ENCODE assay signal across 36 mouse cellular contexts in the genomic region with DNA sequence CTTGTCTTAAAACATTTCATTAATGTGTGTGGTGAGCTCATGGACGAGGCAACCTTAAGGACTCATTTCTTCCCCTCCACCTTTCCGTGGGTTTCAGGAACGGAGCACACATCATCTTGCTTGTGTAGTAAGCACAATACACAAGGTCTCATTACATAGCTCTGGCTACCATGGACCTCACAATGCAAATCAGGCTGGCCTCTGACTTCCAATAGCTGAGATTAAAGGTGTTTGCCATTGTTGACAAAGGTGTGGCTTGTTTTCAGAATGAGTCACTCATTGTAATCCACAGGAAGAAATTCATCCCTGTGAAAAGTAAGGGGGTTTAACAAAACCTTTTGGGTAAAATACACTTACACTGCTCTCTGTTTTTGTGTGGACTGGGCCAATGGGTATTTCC. TPM values are rescaled to one million over a fixed set of nuclear protein-coding genes. Genes with fewer than 3 reads are reported as not detected.
A peak's percentile ranks its signal among the peaks of the same experiment; 100 is the strongest.
DNase-seq lines count a peak whose midpoint lies in the region; ATAC-seq and TF ChIP-seq lines count a peak whose summit lies in the region.
"Had no signal": no experiment of that assay in that cellular context is flagged by ENCODE, and none has a peak within 500 bp of the region (broad histone marks: within the 10 kb centered on the region; RNA-seq: fewer than 3 reads in every experiment).

No protein-coding gene starts in this region.

- TF ChIP-seq RAD21 in CH12.LX (IDR thresholded peaks at IDR 0.05; ENCODE audit: low read depth, low read length) (no peak), MEL (IDR thresholded peaks at IDR 0.05; ENCODE audit: low read depth, low read length) (no peak)

- 80% methylated on average over 3 of the region's 3 CpGs for WGBS in liver, embryonic 14.5 days (ENCODE audit: insufficient replicate concordance)
- WGBS in liver, embryonic 11.5 days, result 73% methylated on average over 3 of the region's 3 CpGs
- 33% methylated on average over 3 of the region's 3 CpGs for WGBS in large intestine, adult 2 months

- H3K4me2 ChIP-seq in liver, embryonic 14.5 days (ENCODE audit: low read depth), result no peak overlapping the region
- no peak overlapping the region for H3K4me2 ChIP-seq in liver, embryonic 11.5 days
- H3K4me2 ChIP-seq in CH12.LX (ENCODE audit: insufficient read depth, low read depth, poor library complexity, severe bottlenecking), result peak overlapping the region; percentile 29; the same call in 1 of the 2 replicates
- H3K4me2 ChIP-seq: embryonic facial prominence, embryonic 12.5 days; forebrain, embryonic 15.5 days; heart, embryonic 12.5 days; hindbrain, embryonic 13.5 days; limb, embryonic 12.5 days; midbrain, embryonic 15.5 days had no signal

- H3K4me3 ChIP-seq in liver, embryonic 14.5 days (ENCODE audit: insufficient read depth in 1 of 2, low read depth in 2 of 2, low read length in 2 of 2), result no peak overlapping the region
- no peak overlapping the region for H3K4me3 ChIP-seq in liver, embryonic 11.5 days (ENCODE audit: low read depth, low read length)
- no peak overlapping the region for H3K4me3 ChIP-seq in CH12.LX (replicated peaks in 1 of 3; ENCODE audit: low read depth in 2 of 3, low read length in 2 of 3, poor library complexity in 1 of 3)
- H3K4me3 ChIP-seq in MEL (ENCODE audit: control insufficient read depth in 1 of 2, insufficient read depth in 1 of 2, low read depth in 2 of 2, low read length in 2 of 2), result no peak overlapping the region
- H3K4me3 ChIP-seq: embryonic facial prominence, embryonic 12.5 days; forebrain, embryonic 15.5 days; gastrocnemius, adult 2 months; heart, adult 2 months; heart, embryonic 12.5 days; hindbrain, embryonic 13.5 days; limb, embryonic 12.5 days; midbrain, embryonic 15.5 days had no signal

- no peak for TF ChIP-seq CTCF in liver, embryonic 14.5 days (IDR thresholded peaks at IDR 0.05; ENCODE audit: low read depth)
- no peak for TF ChIP-seq CTCF in CH12.LX (conservative IDR thresholded peaks at IDR 0.05 in 1 of 2, IDR thresholded peaks at IDR 0.05 in 1 of 2; ENCODE audit: low read depth in 2 of 2, low read length in 2 of 2)
- TF ChIP-seq CTCF in MEL (IDR thresholded peaks at IDR 0.05 in 2 of 3, conservative IDR thresholded peaks at IDR 0.05 in 1 of 3; ENCODE audit: control insufficient read depth in 1 of 3, insufficient read depth in 1 of 3, low read depth in 2 of 3, low read length in 3 of 3, poor library complexity in 1 of 3, severe bottlenecking in 1 of 3), result no peak

- H3K27me3 ChIP-seq in liver, embryonic 14.5 days (ENCODE audit: control insufficient read depth, insufficient read depth, low read length), result no peaks in the 10 kb centered on the region
- no peaks in the 10 kb centered on the region for H3K27me3 ChIP-seq in liver, embryonic 11.5 days (replicated peaks; ENCODE audit: control insufficient read depth, insufficient read depth, low read length)
- H3K27me3 ChIP-seq in CH12.LX (replicated peaks) (no peaks in the 10 kb centered on the region), MEL (ENCODE audit: control insufficient read depth in 1 of 2, insufficient read depth in 2 of 2, low read length in 2 of 2) (no peaks in the 10 kb centered on the region)
- H3K27me3 ChIP-seq: embryonic facial prominence, embryonic 12.5 days; forebrain, embryonic 15.5 days; heart, embryonic 12.5 days; hindbrain, embryonic 13.5 days; limb, embryonic 12.5 days; midbrain, embryonic 15.5 days had no signal

- TF ChIP-seq POLR2A in CH12.LX (IDR thresholded peaks at IDR 0.05; ENCODE audit: low read depth, low read length) (no peak), MEL (IDR thresholded peaks at IDR 0.05; ENCODE audit: control insufficient read depth in 1 of 2, insufficient read depth in 1 of 2, low read depth in 1 of 2, low read length in 2 of 2, poor library complexity in 1 of 2) (no peak)

- H3K79me2 ChIP-seq in CH12.LX (replicated peaks; ENCODE audit: control insufficient read depth, extremely low read depth, insufficient read depth, poor library complexity, severe bottlenecking) (no peaks in the 10 kb centered on the region), MEL (ENCODE audit: control insufficient read depth, insufficient read depth, low read length, poor library complexity) (no peaks in the 10 kb centered on the region)

- no peaks in the 10 kb centered on the region for H3K9me3 ChIP-seq in liver, embryonic 14.5 days (ENCODE audit: control insufficient read depth, low read length)
- H3K9me3 ChIP-seq in liver, embryonic 11.5 days (ENCODE audit: control insufficient read depth, low read length), result no peaks in the 10 kb centered on the region
- H3K9me3 ChIP-seq in CH12.LX (replicated peaks; ENCODE audit: low read length) (no peaks in the 10 kb centered on the region), MEL (replicated peaks; ENCODE audit: insufficient read depth, low read length) (no peaks in the 10 kb centered on the region)
- H3K9me3 ChIP-seq: embryonic facial prominence, embryonic 12.5 days; forebrain, embryonic 15.5 days; heart, embryonic 12.5 days; hindbrain, embryonic 13.5 days; limb, embryonic 12.5 days; midbrain, embryonic 15.5 days had no signal

- dilution Hi-C loops in CH12.LX (cut with MboI; ENCODE audit: extremely low pct_ligation_motif_present, extremely low pct_unique_long_range_greater_than_20kb, low sequenced_read_pairs), result no loop called here

- DNase-seq in liver, embryonic 14.5 days (ENCODE audit: low read depth in 3 of 3, low spot score in 3 of 3), result no peak
- DNase-seq in liver, embryonic 11.5 days (ENCODE audit: low spot score), result no peak
- no peak for DNase-seq in CH12.LX (ENCODE audit: extremely low read depth)
- peak; percentile 4 for DNase-seq in MEL (ENCODE audit: low read depth, low spot score)
- peak; percentile 25 for DNase-seq in large intestine, adult 2 months (ENCODE audit: low read depth, low spot score)
- DNase-seq in gastrocnemius, postnatal 10 days, result no peak
- DNase-seq in layer of hippocampus, postnatal 14 days (ENCODE audit: low spot score in 2 of 2), result no peak
- DNase-seq in kidney, postnatal 25 days, result no peak
- DNase-seq: adrenal gland, postnatal 10 days; cerebellum, adult 11-12 months; cerebellum, adult 9-11 months; embryo, embryonic 11 days; gastrocnemius, adult 2 months; heart, adult 2 months; heart, postnatal 4 days; kidney, adult 18-20 months; kidney, postnatal 4 days; lung, postnatal 36 days; right cerebral cortex, adult 18-20 months; thymus, postnatal 4 days had no signal

- in situ Hi-C loops in CH12.LX (cut with MboI; ENCODE audit: low pct_ligation_motif_present, low pct_unique_long_range_greater_than_20kb, low sequenced_read_pairs), result no loop called here

- peaks cover 0 to 2% of the 10 kb centered on the region in 2 experiments; a peak in 1 of 4 replicates for H3K4me1 ChIP-seq in liver, embryonic 14.5 days (replicated peaks; ENCODE audit: control insufficient read depth in 2 of 2, insufficient read depth in 2 of 2, low read length in 1 of 2)
- no peaks in the 10 kb centered on the region for H3K4me1 ChIP-seq in liver, embryonic 11.5 days (replicated peaks; ENCODE audit: control insufficient read depth, insufficient read depth, low read length)
- peaks cover 0 to 39% of the 10 kb centered on the region in 2 experiments; a peak in 2 of 4 replicates for H3K4me1 ChIP-seq in CH12.LX (ENCODE audit: control insufficient read depth in 1 of 2, insufficient read depth in 2 of 2)
- H3K4me1 ChIP-seq in MEL (ENCODE audit: control insufficient read depth in 1 of 2, insufficient read depth in 2 of 2, low read length in 2 of 2), result peaks cover 0 to 5% of the 10 kb centered on the region in 2 experiments; a peak in 2 of 4 replicates
- H3K4me1 ChIP-seq: embryonic facial prominence, embryonic 12.5 days; forebrain, embryonic 15.5 days; heart, embryonic 12.5 days; hindbrain, embryonic 13.5 days; limb, embryonic 12.5 days; midbrain, embryonic 15.5 days had no signal

- H3K9ac ChIP-seq in liver, embryonic 14.5 days (replicated peaks), result peak overlapping the region; percentile 24; the same call in 1 of the 2 replicates
- no peak overlapping the region for H3K9ac ChIP-seq in liver, embryonic 11.5 days (ENCODE audit: low read depth, low read length)
- H3K9ac ChIP-seq in CH12.LX (ENCODE audit: insufficient read depth, low read depth) (no peak overlapping the region), MEL (ENCODE audit: control insufficient read depth, low read depth, low read length, poor library complexity, severe bottlenecking) (no peak overlapping the region)
- H3K9ac ChIP-seq: embryonic facial prominence, embryonic 12.5 days; forebrain, embryonic 15.5 days; heart, embryonic 12.5 days; hindbrain, embryonic 13.5 days; limb, embryonic 12.5 days; midbrain, embryonic 15.5 days had no signal

- no peak overlapping the region for H3K27ac ChIP-seq in liver, embryonic 14.5 days
- H3K27ac ChIP-seq in liver, embryonic 11.5 days (ENCODE audit: low read depth, low read length), result no peak overlapping the region
- H3K27ac ChIP-seq in CH12.LX (ENCODE audit: insufficient read depth, low read depth), result peak overlapping the region; percentile 45; the same call in 1 of the 2 replicates
- H3K27ac ChIP-seq in MEL (ENCODE audit: control insufficient read depth, low read depth, low read length), result no peak overlapping the region
- H3K27ac ChIP-seq: embryonic facial prominence, embryonic 12.5 days; forebrain, embryonic 15.5 days; gastrocnemius, adult 2 months; heart, adult 2 months; hindbrain, embryonic 13.5 days; limb, embryonic 12.5 days; midbrain, embryonic 15.5 days had no signal

- TF ChIP-seq EP300 in liver, embryonic 14.5 days (IDR thresholded peaks at IDR 0.05; ENCODE audit: low read depth), result no peak
- TF ChIP-seq EP300 in CH12.LX (IDR thresholded peaks at IDR 0.05; ENCODE audit: low read length) (no peak), MEL (IDR thresholded peaks at IDR 0.05; ENCODE audit: low read depth in 1 of 2, low read length in 2 of 2) (no peak)

- H3K36me3 ChIP-seq in liver, embryonic 14.5 days (replicated peaks; ENCODE audit: control insufficient read depth, insufficient read depth, low read depth), result no peaks in the 10 kb centered on the region
- H3K36me3 ChIP-seq in liver, embryonic 11.5 days (ENCODE audit: control insufficient read depth, insufficient read depth, low read length), result no peaks in the 10 kb centered on the region
- H3K36me3 ChIP-seq in CH12.LX (replicated peaks in 1 of 2; ENCODE audit: control insufficient read depth in 1 of 2, insufficient read depth in 1 of 2, low read length in 1 of 2) (peaks cover 0 to 4% of the 10 kb centered on the region in 2 experiments), MEL (ENCODE audit: control insufficient read depth in 1 of 2, insufficient read depth in 2 of 2, low read length in 2 of 2) (peaks cover 0 to 2% of the 10 kb centered on the region in 2 experiments; a peak in 2 of 4 replicates)
- H3K36me3 ChIP-seq: embryonic facial prominence, embryonic 12.5 days; forebrain, embryonic 15.5 days; heart, embryonic 12.5 days; hindbrain, embryonic 13.5 days; midbrain, embryonic 15.5 days had no signal

- no peak for ATAC-seq in liver, embryonic 14.5 days (ENCODE audit: insufficient read depth)
- no peak for ATAC-seq in liver, embryonic 11.5 days (replicated peaks; ENCODE audit: low FRiP score)
- ATAC-seq: forebrain, embryonic 15.5 days; midbrain, embryonic 15.5 days had no signal

RNA-seq across cellular contexts. Expression of gene Hist1h4n, which starts 3.5 kb away (rescaled TPM):
- 37.4 and 50.3 TPM in 2 replicates for polyA plus RNA-seq in liver, embryonic 14.5 days (2012; rRNA removed)
- polyA plus RNA-seq in liver, embryonic 14.5 days (2014; fragmentation: Nextera tagmentation; extraction: Ambion mirVana), result 33.6 and 35.5 TPM in 2 replicates
- 14.6 and 15.4 TPM in 2 replicates for polyA plus RNA-seq in liver, embryonic 11.5 days (2014; fragmentation: Nextera tagmentation; extraction: Ambion mirVana)
- total RNA-seq in CH12.LX (2012; rRNA removed) (4,939 and 5,322 TPM in 2 replicates), CH12.LX (2014; rRNA removed) (90.5 and 152 TPM in 2 replicates), MEL (2012; rRNA removed) (9,853 and 10,418 TPM in 2 replicates)
- polyA plus RNA-seq in CH12.LX (2012; ENCODE audit: insufficient read length, low read depth) (6.4 TPM in 1 of 2 replicates, not detected in the other), MEL (2012; ENCODE audit: insufficient read depth in 1 of 2, insufficient read length in 2 of 2, low read depth in 1 of 2, low replicate concordance in 2 of 2, missing spikeins in 1 of 2) (1 to 10 TPM in 1 of 2 experiments, not detected in 1; 9.0 TPM)
- 38.1 and 56.7 TPM in 2 replicates for polyA plus RNA-seq in large intestine, adult 2 months (2012; rRNA removed)
- 10 to 100 TPM; 17.9 to 46.6 TPM for total RNA-seq in gastrocnemius, postnatal 10 days (2021)
- total RNA-seq in layer of hippocampus, postnatal 14 days (2021), result 10 to 100 TPM; 30.8 to 35.7 TPM

RNA-seq across cellular contexts. Expression of gene Hist1h2ap, which starts 4.8 kb away (rescaled TPM):
- polyA plus RNA-seq in liver, embryonic 14.5 days (2012; rRNA removed), result 88.3 and 95.9 TPM in 2 replicates
- 6,830 and 6,963 TPM in 2 replicates for polyA plus RNA-seq in liver, embryonic 14.5 days (2014; fragmentation: Nextera tagmentation; extraction: Ambion mirVana)
- polyA plus RNA-seq in liver, embryonic 11.5 days (2014; fragmentation: Nextera tagmentation; extraction: Ambion mirVana), result 4,759 and 5,033 TPM in 2 replicates
- total RNA-seq in CH12.LX (2012; rRNA removed) (2,938 and 2,951 TPM in 2 replicates), CH12.LX (2014; rRNA removed) (50.8 and 66.8 TPM in 2 replicates), MEL (2012; rRNA removed) (3,706 and 4,747 TPM in 2 replicates)
- polyA plus RNA-seq in CH12.LX (2012; ENCODE audit: insufficient read length, low read depth) (383 and 447 TPM in 2 replicates), MEL (2012; ENCODE audit: insufficient read depth in 1 of 2, insufficient read length in 2 of 2, low read depth in 1 of 2, low replicate concordance in 2 of 2, missing spikeins in 1 of 2) (100 to 1,000 TPM in 1 of 2 experiments, not detected in 1; 727 TPM)
- polyA plus RNA-seq in large intestine, adult 2 months (2012; rRNA removed), result 253 and 504 TPM in 2 replicates
- total RNA-seq in gastrocnemius, postnatal 10 days (2021), result 100 to 1,000 TPM in 1 of 2 experiments, 10 to 100 TPM in 1; 86.5 to 153 TPM
- total RNA-seq in layer of hippocampus, postnatal 14 days (2021), result 10 to 100 TPM; 20.7 to 37.1 TPM

RNA-seq across cellular contexts. Expression of gene Hist1h2br, which starts 5.0 kb away (rescaled TPM):
- polyA plus RNA-seq in liver, embryonic 14.5 days (2012; rRNA removed), result 3.4 and 9.6 TPM in 2 replicates
- 18.0 and 22.9 TPM in 2 replicates for polyA plus RNA-seq in liver, embryonic 14.5 days (2014; fragmentation: Nextera tagmentation; extraction: Ambion mirVana)
- polyA plus RNA-seq in liver, embryonic 11.5 days (2014; fragmentation: Nextera tagmentation; extraction: Ambion mirVana), result 12.6 and 19.7 TPM in 2 replicates
- total RNA-seq in CH12.LX (2012; rRNA removed) (1,633 and 2,083 TPM in 2 replicates), CH12.LX (2014; rRNA removed) (9.4 and 19.7 TPM in 2 replicates), MEL (2012; rRNA removed) (2,013 and 2,821 TPM in 2 replicates)
- polyA plus RNA-seq in CH12.LX (2012; ENCODE audit: insufficient read length, low read depth) (4.1 and 4.2 TPM in 2 replicates), MEL (2012; ENCODE audit: insufficient read depth in 1 of 2, insufficient read length in 2 of 2, low read depth in 1 of 2, low replicate concordance in 2 of 2, missing spikeins in 1 of 2) (1 to 10 TPM in 1 of 2 experiments, not detected in 1; 6.0 TPM)
- 19.9 and 53.9 TPM in 2 replicates for polyA plus RNA-seq in large intestine, adult 2 months (2012; rRNA removed)
- total RNA-seq in gastrocnemius, postnatal 10 days (2021), result 100 to 1,000 TPM; 139 to 146 TPM
- 10 to 100 TPM; 48.0 to 64.3 TPM for total RNA-seq in layer of hippocampus, postnatal 14 days (2021)

RNA-seq across cellular contexts. Expression of gene Hist1h4m, which starts 17.0 kb away (rescaled TPM):
- not detected in 2 replicates for polyA plus RNA-seq in liver, embryonic 14.5 days (2012; rRNA removed)
- not detected in 2 replicates for polyA plus RNA-seq in liver, embryonic 14.5 days (2014; fragmentation: Nextera tagmentation; extraction: Ambion mirVana)
- polyA plus RNA-seq in liver, embryonic 11.5 days (2014; fragmentation: Nextera tagmentation; extraction: Ambion mirVana), result not detected in 2 replicates
- 18.2 and 20.8 TPM in 2 replicates for total RNA-seq in CH12.LX (2012; rRNA removed)
- 1.6 TPM in 1 of 2 replicates, not detected in the other for total RNA-seq in CH12.LX (2014; rRNA removed)
- polyA plus RNA-seq in CH12.LX (2012; ENCODE audit: insufficient read length, low read depth), result 0.70 and 12.8 TPM in 2 replicates
- 28.0 and 49.2 TPM in 2 replicates for total RNA-seq in MEL (2012; rRNA removed)
- polyA plus RNA-seq in MEL (2012; ENCODE audit: insufficient read depth in 1 of 2, insufficient read length in 2 of 2, low read depth in 1 of 2, low replicate concordance in 2 of 2, missing spikeins in 1 of 2), result 10 to 100 TPM in 1 of 2 experiments, not detected in 1; 27.5 TPM
- polyA plus RNA-seq in large intestine, adult 2 months (2012; rRNA removed), result 0.98 TPM in 1 of 2 replicates, not detected in the other
- total RNA-seq in gastrocnemius, postnatal 10 days (2021), result 100 to 1,000 TPM; 345 to 353 TPM
- total RNA-seq in layer of hippocampus, postnatal 14 days (2021), result 100 to 1,000 TPM; 159 to 222 TPM
- polyA plus RNA-seq: C2C12; embryonic facial prominence, embryonic 12.5 days; forebrain, embryonic 15.5 days; heart, adult 2 months; heart, embryonic 12.5 days; heart, postnatal 0 days; hindbrain, embryonic 13.5 days; kidney, embryonic 16.5 days; limb, embryonic 12.5 days; liver, embryonic 16.5 days; lung, embryonic 16.5 days; midbrain, embryonic 15.5 days; neural tube, embryonic 11.5 days; spleen, adult 2 months; testis, adult 2 months had no signal

RNA-seq across cellular contexts. Expression of gene Hist1h2ao, which starts 18.2 kb away (rescaled TPM):
- 0.24 TPM in 1 of 2 replicates, not detected in the other for polyA plus RNA-seq in liver, embryonic 14.5 days (2012; rRNA removed)
- polyA plus RNA-seq in liver, embryonic 14.5 days (2014; fragmentation: Nextera tagmentation; extraction: Ambion mirVana), result 3.4 TPM in 1 of 2 replicates, not detected in the other
- polyA plus RNA-seq in liver, embryonic 11.5 days (2014; fragmentation: Nextera tagmentation; extraction: Ambion mirVana), result 2.2 TPM in 1 of 2 replicates, not detected in the other
- not detected in 2 replicates for total RNA-seq in CH12.LX (2012; rRNA removed)
- total RNA-seq in CH12.LX (2014; rRNA removed), result not detected in 2 replicates
- polyA plus RNA-seq in CH12.LX (2012; ENCODE audit: insufficient read length, low read depth), result 354 and 693 TPM in 2 replicates
- 1.6 TPM in 1 of 2 replicates, not detected in the other for total RNA-seq in MEL (2012; rRNA removed)
- polyA plus RNA-seq in MEL (2012; ENCODE audit: insufficient read depth in 1 of 2, insufficient read length in 2 of 2, low read depth in 1 of 2, low replicate concordance in 2 of 2, missing spikeins in 1 of 2), result 1,000 to 10,000 TPM in 1 of 2 experiments, not detected in 1; 1,152 TPM
- polyA plus RNA-seq in large intestine, adult 2 months (2012; rRNA removed), result not detected in 2 replicates
- total RNA-seq in gastrocnemius, postnatal 10 days (2021), result 100 to 1,000 TPM; 240 to 250 TPM
- 10 to 100 TPM; 28.2 to 31.2 TPM for total RNA-seq in layer of hippocampus, postnatal 14 days (2021)
- total RNA-seq: adrenal gland, postnatal 10 days; heart, postnatal 4 days; left cerebral cortex, postnatal 14 days; megakaryocyte-erythroid progenitor cell, adult 5-6 weeks had no signal
- polyA plus RNA-seq: C2C12; embryonic facial prominence, embryonic 12.5 days; heart, adult 2 months; heart, postnatal 0 days; hindbrain, embryonic 13.5 days; kidney, embryonic 16.5 days; limb, embryonic 12.5 days; midbrain, embryonic 15.5 days; neural tube, embryonic 11.5 days; spleen, adult 2 months; testis, adult 2 months had no signal

Comparison
In these comparisons a context has a peak if more than half of its experiments do, and no peak if none do; other contexts are left out.
1. DNase-seq: peak in MEL (single experiment) and large intestine, adult 2 months (single experiment); none in liver, embryonic 14.5 days (0 of 3), liver, embryonic 11.5 days (single experiment), CH12.LX (single experiment), gastrocnemius, postnatal 10 days (single experiment), layer of hippocampus, postnatal 14 days (0 of 2) and kidney, postnatal 25 days (0 of 2).